Mouse (Mus musculus) limb, embryonic 12.5 days (tissue): ENCODE data around the gene Sirt4. TPM values are rescaled to one million over a fixed set of nuclear protein-coding genes. Genes with fewer than 3 reads are reported as not detected.

Experiments
- ATAC-seq: fragments of 200-750 bp; cut with Nextera tagmentation; 2 replicates; pipeline ENCODE4 v1.8.0; 2017; ENCODE audit warnings: low read depth, moderate TSS enrichment; ENCODE audit not compliant: insufficient number of reproducible peaks, insufficient read depth, low FRiP score, low TSS enrichment
- H3K27ac ChIP-seq: fragments of 300-500 bp; sonication (generic); 2 replicates; pipeline ENCODE4 v1.5.1; 2016; ENCODE audit warnings: mild to moderate bottlenecking, moderate library complexity
- H3K27me3 ChIP-seq: fragments of 300-500 bp; sonication (generic); 2 replicates; pipeline ENCODE4 v1.6.1; 2016; ENCODE audit warnings: mild to moderate bottlenecking, moderate library complexity
- H3K36me3 ChIP-seq: fragments of 300-500 bp; sonication (generic); 2 replicates; pipeline ENCODE4 v1.6.1; 2016; ENCODE audit warnings: mild to moderate bottlenecking, moderate library complexity
- H3K4me1 ChIP-seq: fragments of 300-500 bp; sonication (generic); replicated peaks from 2 replicates; pipeline ENCODE4 v1.6.1; 2016
- H3K4me2 ChIP-seq: fragments of 300-500 bp; sonication (generic); 2 replicates; pipeline ENCODE4 v1.6.1; 2016; ENCODE audit warnings: mild to moderate bottlenecking, moderate library complexity
- H3K4me3 ChIP-seq: fragments of 300-500 bp; sonication (generic); replicated peaks from 2 replicates; pipeline ENCODE4 v1.5.1; 2016; ENCODE audit warnings: mild to moderate bottlenecking
- H3K9ac ChIP-seq: fragments of 300-500 bp; sonication (generic); replicated peaks from 2 replicates; pipeline ENCODE4 v1.6.1; 2016; ENCODE audit warnings: mild to moderate bottlenecking, moderate library complexity
- H3K9me3 ChIP-seq: fragments of 300-500 bp; sonication (generic); 2 replicates; pipeline ENCODE4 v1.6.1; 2016; ENCODE audit warnings: mild to moderate bottlenecking, moderate library complexity
- WGBS: fragments of 180-500 bp; shearing (Covaris S2); methylation state at CpG from one replicate; pipeline ENCODE4 v1.1.7; 2016; 5-methylcytosine and 5-hydroxymethylcytosine counted together
- polyA plus RNA-seq: library from polyadenylated mRNA; unstranded; fragments of >200 nt; fragmentation: Nextera tagmentation; extraction: Ambion mirVana; gene quantifications from 2 replicates; pipeline ENCODE4 v1.2.1, GENCODE M21; 2016

The Sirt4 gene
- polyA plus RNA-seq: 21.9 and 24.9 TPM in 2 replicates

DNA sequence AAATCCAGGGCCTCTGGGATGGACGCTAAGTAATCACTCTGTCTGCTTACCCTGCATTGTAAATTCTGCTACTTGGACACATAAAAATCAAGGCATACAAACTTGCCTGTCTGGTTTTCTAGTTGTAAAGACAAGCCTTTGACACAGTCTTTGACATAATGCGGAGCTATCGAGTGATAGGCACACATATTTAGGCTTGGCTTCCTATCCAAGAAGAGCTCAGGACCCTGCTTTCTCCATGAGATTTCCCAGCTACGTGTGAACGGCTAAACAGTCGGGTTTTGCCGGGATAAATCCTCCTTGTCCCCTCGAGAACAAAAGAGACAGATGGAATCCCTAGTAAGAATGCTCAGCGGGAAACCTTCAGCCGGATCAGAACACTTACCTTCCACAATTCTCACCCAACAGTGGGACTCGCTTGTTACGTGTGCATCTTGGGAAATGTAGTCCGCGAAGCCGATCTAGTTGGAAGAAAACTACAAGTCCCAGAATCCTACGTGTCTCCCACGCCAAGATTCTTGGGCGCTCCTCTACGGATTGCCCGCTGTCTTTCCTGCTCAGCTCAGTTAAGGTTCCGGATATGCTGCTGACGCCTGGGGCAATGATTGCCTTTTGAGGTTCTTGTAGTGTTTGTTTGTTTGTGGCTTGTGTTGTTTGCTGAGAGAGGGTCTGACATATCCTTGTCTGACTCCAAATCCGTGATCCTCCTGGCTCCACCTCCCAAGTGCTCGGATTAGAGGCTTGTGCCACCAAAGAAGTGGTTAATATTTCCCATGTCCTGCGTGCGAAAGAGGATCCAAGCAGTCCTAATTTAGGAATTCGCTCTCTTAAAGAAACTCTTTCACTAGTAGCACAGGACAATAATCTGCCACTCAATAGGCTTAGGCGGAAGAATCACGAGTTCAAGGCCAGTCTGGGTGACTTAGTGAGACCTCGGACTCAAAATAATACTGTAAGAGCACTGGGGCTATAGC is at the start of gene Sirt4:
TSS of gene Sirt4 (minus strand) at position 779 of the 974 bp plus-strand sequence.
- Histone ChIP-seq H3K4me1 (peaks cover 25% of the 10 kb centered on the region), H3K9ac (peak within 1 kb of the TSS; percentile 44), H3K4me3 (peak within 1 kb of the TSS; percentile 42), H3K27me3 (peaks cover 30% of the 10 kb centered on the region), H3K4me2 (peak within 1 kb of the TSS; percentile 61), H3K27ac (no peak within 1 kb of the TSS), H3K36me3 (peaks cover 6% of the 10 kb centered on the region), H3K9me3 (no peaks in the 10 kb centered on the region)
- 8% methylated on average over 30 of the region's 30 CpGs for whole genome bisulfite sequencing
- peak; percentile 79 for ATAC-seq

DNA sequence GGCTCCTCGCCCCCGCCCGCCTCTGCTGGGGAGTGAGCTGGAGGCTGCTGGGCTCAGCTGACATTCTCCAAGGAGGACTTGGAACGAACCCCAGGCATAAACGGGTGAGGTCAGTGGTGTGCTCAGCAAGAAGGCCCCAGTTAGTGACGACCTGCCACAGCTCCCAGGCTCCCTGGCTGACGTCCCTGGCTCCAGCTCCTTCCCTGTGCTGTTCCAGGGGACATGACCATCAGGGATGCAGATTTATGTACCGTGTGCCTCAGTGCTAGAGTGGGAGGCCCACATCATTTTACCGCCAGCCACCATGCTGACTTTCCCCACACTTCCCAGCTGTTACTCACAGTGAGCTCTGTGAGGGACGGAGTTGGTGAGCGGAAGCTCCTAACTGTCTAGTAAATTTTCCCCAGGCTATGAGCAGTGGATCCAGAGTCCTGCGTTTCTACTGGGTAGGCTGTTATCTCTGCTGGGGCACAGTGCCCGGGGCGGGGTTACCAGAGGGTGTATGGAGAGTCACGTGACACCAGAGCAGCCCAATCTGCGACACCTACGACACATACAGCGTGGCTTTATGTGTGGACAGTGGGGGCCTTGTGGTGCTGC is 47.2 kb upstream of the Sirt4 start:
- H3K4me1 ChIP-seq: peaks cover 80% of the 10 kb centered on the region
- H3K9ac ChIP-seq: peak overlapping the region; percentile 44; the same call in 1 of the 2 replicates
- peak overlapping the region; percentile 13; the same call in 1 of the 2 replicates for H3K4me2 ChIP-seq
- ATAC-seq: no peak
- peaks cover 7% of the 10 kb centered on the region; the same call in 1 of the 2 replicates for H3K36me3 ChIP-seq
- WGBS: 36% methylated on average over 18 of the region's 18 CpGs
- H3K9me3 ChIP-seq: no peaks in the 10 kb centered on the region
- H3K27ac ChIP-seq: peak overlapping the region; percentile 84
- no peaks in the 10 kb centered on the region for H3K27me3 ChIP-seq
- H3K4me3 ChIP-seq: no peak overlapping the region

- WGBS: 44% methylated on average over 8 of the region's 8 CpGs
- no peak for ATAC-seq
- Histone ChIP-seq H3K27me3 (no peaks in the 10 kb centered on the region), H3K4me1 (peaks cover 87% of the 10 kb centered on the region), H3K9me3 (no peaks in the 10 kb centered on the region), H3K36me3 (peaks cover 7% of the 10 kb centered on the region; the same call in 1 of the 2 replicates), H3K4me2 (no peak overlapping the region), H3K9ac (no peak overlapping the region), H3K27ac (peak overlapping the region; percentile 74), H3K4me3 (no peak overlapping the region)
These were observed 45.9 kb upstream of the Sirt4 start for GRCm38 (mm10) chr5:115530447-115530809.

DNA sequence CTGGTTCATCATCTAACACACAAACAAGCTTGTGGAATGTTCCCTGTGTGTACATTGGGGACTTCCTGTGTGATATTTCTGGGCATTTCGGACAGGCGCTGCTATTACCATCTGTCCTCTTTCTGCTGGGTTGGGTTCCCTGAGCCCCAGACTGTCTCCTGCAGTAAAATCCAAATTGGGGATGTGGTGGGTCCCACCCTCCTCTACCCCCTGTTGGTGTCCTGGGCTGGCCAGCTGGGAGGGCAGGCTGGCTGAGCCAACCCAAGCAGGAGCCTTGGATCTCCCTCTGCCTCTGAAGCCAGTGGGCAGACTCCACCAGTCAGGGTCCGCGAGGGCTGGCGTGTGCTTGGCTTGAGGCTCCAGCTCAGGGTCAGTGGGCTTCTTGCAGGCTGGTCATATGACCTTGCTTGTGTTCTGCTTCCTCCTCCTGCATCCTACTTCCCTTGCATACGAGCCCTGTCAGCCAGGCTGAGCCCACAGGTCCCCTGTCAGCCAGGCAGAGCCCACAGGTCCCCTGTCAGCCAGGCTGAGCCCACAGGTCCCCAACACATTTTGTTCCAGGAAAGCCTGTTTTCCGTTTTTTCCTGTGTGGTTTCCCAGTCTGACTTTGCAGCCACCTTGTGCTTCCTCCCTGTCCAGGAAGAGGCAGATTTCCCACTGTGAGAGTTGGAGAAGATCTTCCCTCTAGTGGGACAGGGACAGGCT is 45.4 kb upstream of the Sirt4 start:
- no peak for ATAC-seq
- no peak overlapping the region for H3K4me3 ChIP-seq
- 0 out of 2 replicates have a peak overlapping the region, but pooled peaks have one; percentile 6 for H3K9ac ChIP-seq
- peak overlapping the region; percentile 74 for H3K27ac ChIP-seq
- peaks cover 7% of the 10 kb centered on the region; the same call in 1 of the 2 replicates for H3K36me3 ChIP-seq
- H3K9me3 ChIP-seq: no peaks in the 10 kb centered on the region
- H3K27me3 ChIP-seq: no peaks in the 10 kb centered on the region
- WGBS: 59% methylated on average over 7 of the region's 7 CpGs
- peaks cover 86% of the 10 kb centered on the region for H3K4me1 ChIP-seq
- no peak overlapping the region for H3K4me2 ChIP-seq

- Histone ChIP-seq H3K4me1 (peaks cover 86% of the 10 kb centered on the region), H3K4me3 (no peak overlapping the region)
- 68% methylated on average over 8 of the region's 8 CpGs for WGBS
These were observed 44.8 kb upstream of the Sirt4 start for GRCm38 (mm10) chr5:115529364-115529741.

GRCm38 (mm10) chr5:115528128-115528527 is 43.6 kb upstream of the Sirt4 start:
- Histone ChIP-seq H3K4me1 (peaks cover 86% of the 10 kb centered on the region), H3K27ac (no peak overlapping the region)

More at GRCm38 (mm10) chr5:115529364-115529741, 44.8 kb upstream of the Sirt4 start:
- peaks cover 7% of the 10 kb centered on the region; the same call in 1 of the 2 replicates for H3K36me3 ChIP-seq
- no peak for ATAC-seq
- no peak overlapping the region for H3K9ac ChIP-seq
- H3K27me3 ChIP-seq: no peaks in the 10 kb centered on the region
- H3K9me3 ChIP-seq: no peaks in the 10 kb centered on the region
- no peak overlapping the region for H3K4me2 ChIP-seq
- H3K27ac ChIP-seq: peak overlapping the region; percentile 74

GRCm38 (mm10) chr5:115526456-115527202 is 42.1 kb upstream of the Sirt4 start:
- H3K4me3 ChIP-seq: no peak overlapping the region

More at GRCm38 (mm10) chr5:115528128-115528527, 43.6 kb upstream of the Sirt4 start:
- no peak for ATAC-seq
- Histone ChIP-seq H3K27me3 (no peaks in the 10 kb centered on the region), H3K4me2 (no peak overlapping the region), H3K9ac (no peak overlapping the region), H3K9me3 (no peaks in the 10 kb centered on the region), H3K36me3 (peaks cover 2% of the 10 kb centered on the region; the same call in 1 of the 2 replicates), H3K4me3 (no peak overlapping the region)
- 90% methylated on average over 5 of the region's 5 CpGs for WGBS

GRCm38 (mm10) chr5:115525943-115526342 is 41.4 kb upstream of the Sirt4 start:
- H3K36me3 ChIP-seq: no peaks in the 10 kb centered on the region
- no peak overlapping the region for H3K4me3 ChIP-seq
- 79% methylated on average over 9 of the region's 9 CpGs for WGBS
- peak overlapping the region; percentile 47 for H3K27ac ChIP-seq
- ATAC-seq: no peak
- H3K4me1 ChIP-seq: peaks cover 87% of the 10 kb centered on the region
- no peaks in the 10 kb centered on the region for H3K27me3 ChIP-seq
- H3K9me3 ChIP-seq: no peaks in the 10 kb centered on the region
- peak overlapping the region; percentile 24; the same call in 1 of the 2 replicates for H3K9ac ChIP-seq
- no peak overlapping the region for H3K4me2 ChIP-seq

More at GRCm38 (mm10) chr5:115526456-115527202, 42.1 kb upstream of the Sirt4 start:
- Histone ChIP-seq H3K9me3 (no peaks in the 10 kb centered on the region), H3K4me1 (peaks cover 89% of the 10 kb centered on the region), H3K27me3 (no peaks in the 10 kb centered on the region), H3K27ac (peak overlapping the region; percentile 47; the same call in 1 of the 2 replicates), H3K9ac (no peak overlapping the region), H3K36me3 (no peaks in the 10 kb centered on the region), H3K4me2 (no peak overlapping the region)
- 85% methylated on average over 17 of the region's 17 CpGs for WGBS
- no peak for ATAC-seq

DNA sequence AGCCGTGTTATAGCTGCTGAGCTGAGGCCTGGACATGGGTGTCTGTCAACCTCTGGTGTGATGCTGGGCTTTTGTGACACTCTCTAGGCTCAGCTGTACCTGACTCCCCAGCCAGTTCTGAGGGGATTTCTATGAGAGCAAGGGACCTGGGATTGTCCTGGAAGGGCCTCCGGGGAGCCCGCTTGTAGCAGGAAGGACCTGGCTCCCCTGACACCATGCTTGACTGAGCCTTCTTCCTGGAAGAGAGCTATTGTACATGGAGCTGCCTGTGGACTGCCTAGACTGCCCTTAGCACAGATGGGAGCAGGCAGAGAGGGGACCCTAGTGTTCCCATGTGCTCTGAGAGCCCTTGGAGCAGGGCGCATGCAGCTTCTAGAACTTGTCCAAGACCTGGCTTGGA is 40.9 kb upstream of the Sirt4 start:
- Histone ChIP-seq H3K9ac (no peak overlapping the region), H3K9me3 (no peaks in the 10 kb centered on the region), H3K4me1 (peaks cover 85% of the 10 kb centered on the region), H3K36me3 (0 out of 2 replicates have a peak, but pooled peaks cover under 1% of the 10 kb centered on the region), H3K27me3 (no peaks in the 10 kb centered on the region), H3K27ac (peak overlapping the region; percentile 47), H3K4me3 (no peak overlapping the region), H3K4me2 (no peak overlapping the region)
- no peak for ATAC-seq
- 83% methylated on average over 4 of the region's 4 CpGs for WGBS

DNA sequence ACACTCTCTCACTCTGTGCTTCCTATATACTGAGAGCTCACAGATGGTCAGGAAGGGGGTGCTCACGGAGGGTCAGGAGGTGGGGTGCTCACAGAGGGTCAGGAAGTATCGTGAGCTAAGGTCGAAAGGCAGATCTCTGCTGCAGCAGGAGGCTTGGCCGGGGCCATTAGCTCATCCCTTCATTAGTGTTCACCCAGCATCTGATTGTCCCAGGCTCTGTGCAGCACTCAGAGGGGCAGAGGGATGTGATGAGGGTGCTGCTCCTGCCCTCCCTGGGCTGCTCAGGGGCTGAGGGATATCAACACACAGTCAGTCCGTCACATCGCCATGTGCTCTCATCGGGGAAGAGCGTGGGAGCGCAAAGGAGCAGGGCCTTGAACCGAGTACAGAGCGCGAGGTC is 39.9 kb upstream of the Sirt4 start:
- whole genome bisulfite sequencing: 44% methylated on average over 12 of the region's 12 CpGs

More for the DNA sequence above, 39.9 kb upstream of the Sirt4 start:
- peak; percentile 8; the same call in 1 of the 2 replicates for ATAC-seq
- 0 out of 2 replicates have a peak, but pooled peaks cover 6% of the 10 kb centered on the region for H3K36me3 ChIP-seq
- H3K9ac ChIP-seq: peak overlapping the region; percentile 45; the same call in 1 of the 2 replicates
- H3K9me3 ChIP-seq: no peaks in the 10 kb centered on the region
- peak overlapping the region; percentile 87 for H3K27ac ChIP-seq
- H3K27me3 ChIP-seq: no peaks in the 10 kb centered on the region
- peaks cover 80% of the 10 kb centered on the region for H3K4me1 ChIP-seq
- peak overlapping the region; percentile 48 for H3K4me2 ChIP-seq
- no peak overlapping the region for H3K4me3 ChIP-seq
